8 mouse cellular contexts compared by ENCODE assay signal in genomic region chr4:75278197-75279175, GRCm38 (mm10). TPM values are rescaled to one million over a fixed set of nuclear protein-coding genes. Genes with fewer than 3 reads are reported as not detected.
DNase-seq lines count a peak whose midpoint lies in the region; ATAC-seq lines count a peak whose summit lies in the region.

Gene Dmac1, minus strand, starts transcription at chr4:75278305.

- H3K4me3 ChIP-seq in brown adipose tissue, adult 24 weeks (ENCODE audit: insufficient read depth, low read depth, low read length) = peak within 1 kb of the TSS; percentile 82
- H3K4me3 ChIP-seq in heart, embryonic 13.5 days = peak within 1 kb of the TSS; percentile 93
- H3K4me3 ChIP-seq in liver, embryonic 12.5 days = peak within 1 kb of the TSS; percentile 87
- peak within 1 kb of the TSS; percentile 62 for H3K4me3 ChIP-seq in stomach, embryonic 15.5 days (replicated peaks)

- H3K9me3 ChIP-seq in heart, embryonic 13.5 days = no peaks in the 10 kb centered on the region
- H3K9me3 ChIP-seq in liver, embryonic 12.5 days (replicated peaks) = no peaks in the 10 kb centered on the region
- H3K9me3 ChIP-seq in stomach, embryonic 15.5 days = no peaks in the 10 kb centered on the region

- peak; percentile 86 for ATAC-seq in heart, embryonic 13.5 days (ENCODE audit: extremely low read depth, insufficient number of reproducible peaks, low FRiP score, low TSS enrichment)
- peak; percentile 95 for ATAC-seq in liver, embryonic 12.5 days
- ATAC-seq in stomach, embryonic 15.5 days (ENCODE audit: insufficient read depth, low FRiP score, low read depth) = peak; percentile 95

- WGBS in heart, embryonic 13.5 days = 15% methylated on average over 23 of the region's 23 CpGs
- 7% methylated on average over 23 of the region's 23 CpGs for WGBS in liver, embryonic 12.5 days (ENCODE audit: insufficient replicate concordance)
- WGBS in stomach, embryonic 15.5 days = 17% methylated on average over 23 of the region's 23 CpGs

- peak within 1 kb of the TSS; percentile 82 for H3K4me2 ChIP-seq in heart, embryonic 13.5 days
- H3K4me2 ChIP-seq in liver, embryonic 12.5 days = peak within 1 kb of the TSS; percentile 71
- peak within 1 kb of the TSS; percentile 53 for H3K4me2 ChIP-seq in stomach, embryonic 15.5 days

- peaks cover 26% of the 10 kb centered on the region for H3K36me3 ChIP-seq in heart, embryonic 13.5 days
- H3K36me3 ChIP-seq in liver, embryonic 12.5 days = peaks cover 21% of the 10 kb centered on the region
- no peaks in the 10 kb centered on the region for H3K36me3 ChIP-seq in stomach, embryonic 15.5 days

- peak within 1 kb of the TSS; percentile 94 for H3K9ac ChIP-seq in heart, embryonic 13.5 days
- peak within 1 kb of the TSS; percentile 90 for H3K9ac ChIP-seq in liver, embryonic 12.5 days
- peak within 1 kb of the TSS; percentile 42; the same call in 1 of the 2 replicates for H3K9ac ChIP-seq in stomach, embryonic 15.5 days

- DNase-seq in CD4-positive, CD25-positive, alpha-beta regulatory T cell, adult 2 months (ENCODE audit: low read depth, low spot score) = peak; percentile 95
- peak; percentile 31 for DNase-seq in fat pad, adult 2 months (ENCODE audit: extremely low read depth, low read depth, low spot score)
- DNase-seq in kidney, postnatal 10 days = peak; percentile 96
- DNase-seq in natural killer cell, adult 2 months (ENCODE audit: low spot score in 2 of 2) = peak; percentile 75 to 84

- H3K4me1 ChIP-seq in brown adipose tissue, adult 24 weeks (ENCODE audit: control insufficient read depth, insufficient read depth, insufficient read length, low read length) = no peaks in the 10 kb centered on the region
- H3K4me1 ChIP-seq in heart, embryonic 13.5 days = peaks cover 4% of the 10 kb centered on the region
- peaks cover 9% of the 10 kb centered on the region for H3K4me1 ChIP-seq in liver, embryonic 12.5 days
- H3K4me1 ChIP-seq in stomach, embryonic 15.5 days = no peaks in the 10 kb centered on the region

- H3K27me3 ChIP-seq in heart, embryonic 13.5 days (replicated peaks) = no peaks in the 10 kb centered on the region
- H3K27me3 ChIP-seq in liver, embryonic 12.5 days (replicated peaks) = no peaks in the 10 kb centered on the region
- H3K27me3 ChIP-seq in stomach, embryonic 15.5 days (replicated peaks) = no peaks in the 10 kb centered on the region

- no peak within 1 kb of the TSS for H3K27ac ChIP-seq in brown adipose tissue, adult 24 weeks (replicated peaks; ENCODE audit: low read depth, low read length)
- no peak within 1 kb of the TSS for H3K27ac ChIP-seq in heart, embryonic 13.5 days (replicated peaks)
- H3K27ac ChIP-seq in liver, embryonic 12.5 days = peak within 1 kb of the TSS; percentile 67
- H3K27ac ChIP-seq in stomach, embryonic 15.5 days = no peak within 1 kb of the TSS

RNA-seq across cellular contexts. Expression of gene Dmac1, which starts in this region (rescaled TPM):
- 85.0 and 96.9 TPM in 2 replicates for polyA plus RNA-seq in brown adipose tissue, adult 24 weeks (2012; ENCODE audit: insufficient read depth, insufficient read length, missing spikeins)
- polyA plus RNA-seq in heart, embryonic 13.5 days (2015; fragmentation: Nextera tagmentation; extraction: Ambion mirVana) = 90.7 and 107 TPM in 2 replicates
- polyA plus RNA-seq in liver, embryonic 12.5 days (2016; fragmentation: Nextera tagmentation; extraction: Ambion mirVana) = 78.6 and 85.7 TPM in 2 replicates
- polyA plus RNA-seq in stomach, embryonic 15.5 days (2015; fragmentation: Nextera tagmentation; extraction: Ambion mirVana) = 113 and 124 TPM in 2 replicates

Comparison
In these comparisons a context has a peak if more than half of its experiments do, and no peak if none do; other contexts are left out.
1. DNase-seq: peak in every context shown above with its lines; median percentile 96 in kidney, postnatal 10 days; 95 in CD4-positive, CD25-positive, alpha-beta regulatory T cell, adult 2 months; 80 in natural killer cell, adult 2 months; 31 in fat pad, adult 2 months.
2. H3K9ac ChIP-seq: peak in every context shown above with its lines; median percentile 94 in heart, embryonic 13.5 days; 90 in liver, embryonic 12.5 days; 42 in stomach, embryonic 15.5 days.